Mouse (Mus musculus): ENCODE results near the gene Galnt14.
A peak's percentile ranks its signal among the peaks of the same experiment; 100 is the strongest.

Galnt14 gene

DNA sequence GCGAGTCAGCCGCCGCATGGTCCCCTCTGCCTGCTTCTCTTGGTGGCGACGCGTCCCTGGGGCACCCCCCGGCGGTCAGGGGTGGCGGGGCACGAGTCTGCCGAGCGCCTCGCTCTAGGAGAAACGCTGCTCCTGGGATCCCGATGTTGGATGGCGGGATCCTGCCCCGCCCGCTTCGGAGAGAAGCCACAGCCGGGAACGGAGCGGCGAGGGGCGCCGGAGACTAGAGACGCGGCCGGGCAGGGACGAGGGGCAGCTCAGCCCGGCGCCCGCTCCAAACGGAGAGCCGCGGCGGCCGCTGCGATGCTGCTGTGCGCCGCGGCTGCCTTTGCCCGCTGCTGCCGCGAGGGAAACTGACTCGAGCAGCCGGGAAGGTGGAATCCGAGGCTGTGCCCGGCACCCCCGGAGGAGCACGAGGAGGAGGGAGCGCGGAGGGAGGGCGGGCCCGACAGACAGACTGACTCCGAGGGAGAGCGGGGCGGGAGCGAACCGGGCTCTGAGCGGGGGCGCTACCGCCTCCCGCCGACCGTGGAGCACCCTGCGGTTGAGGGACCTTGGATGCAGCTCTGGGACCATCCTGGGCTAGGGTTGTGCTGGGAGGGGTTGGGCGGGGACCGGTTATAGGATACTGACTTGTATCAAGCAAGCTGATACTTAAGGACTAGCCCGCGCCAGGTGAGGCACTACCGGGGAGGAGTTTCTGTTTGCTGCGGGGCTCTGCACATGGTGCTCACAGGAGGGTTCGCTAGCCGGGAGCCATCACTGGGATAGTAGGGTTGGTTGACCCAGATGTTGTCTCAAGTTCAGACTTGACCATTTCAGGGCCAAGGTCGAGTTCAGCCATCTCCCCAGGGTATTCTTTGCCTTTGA, at the start of gene Galnt14:
Galnt14 (minus strand) TSS at position 412 of the 870 bp plus-strand sequence.
- DNase-seq (ENCODE audit: low spot score in 2 of 2), result peak; percentile 16 to 45

DNA sequence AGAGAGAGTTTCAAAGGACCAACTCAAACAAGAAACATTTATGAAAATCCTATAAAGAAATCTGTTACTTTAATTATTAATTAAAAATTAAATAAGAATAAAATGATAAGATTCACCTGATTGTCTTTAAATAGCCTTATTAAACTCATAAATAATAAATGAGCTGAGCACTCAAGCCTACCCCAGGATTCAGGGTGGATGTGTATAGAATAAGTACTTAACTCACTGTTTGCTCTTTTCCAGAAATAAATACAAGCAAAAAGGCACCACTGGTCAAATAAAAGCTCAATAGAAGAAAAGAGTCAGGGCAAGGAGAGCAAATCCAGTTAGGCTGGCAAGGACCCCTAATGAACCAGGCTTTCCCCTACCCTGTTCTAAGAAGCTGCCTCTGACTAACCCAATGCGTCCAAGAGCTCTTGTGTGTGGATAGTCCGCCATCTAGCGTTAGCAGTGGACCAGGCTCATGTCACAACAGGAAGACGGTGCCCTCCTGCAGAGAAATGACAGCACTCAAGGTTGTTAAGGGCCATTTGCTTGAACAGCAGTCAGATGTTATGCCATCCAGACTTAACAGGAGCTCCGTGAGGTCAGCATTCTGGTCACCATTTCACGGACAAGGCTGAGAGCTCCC, 33.5 kb upstream of the Galnt14 start:
- DNase-seq (ENCODE audit: low spot score in 2 of 2), result peak; percentile 59 to 64

DNA sequence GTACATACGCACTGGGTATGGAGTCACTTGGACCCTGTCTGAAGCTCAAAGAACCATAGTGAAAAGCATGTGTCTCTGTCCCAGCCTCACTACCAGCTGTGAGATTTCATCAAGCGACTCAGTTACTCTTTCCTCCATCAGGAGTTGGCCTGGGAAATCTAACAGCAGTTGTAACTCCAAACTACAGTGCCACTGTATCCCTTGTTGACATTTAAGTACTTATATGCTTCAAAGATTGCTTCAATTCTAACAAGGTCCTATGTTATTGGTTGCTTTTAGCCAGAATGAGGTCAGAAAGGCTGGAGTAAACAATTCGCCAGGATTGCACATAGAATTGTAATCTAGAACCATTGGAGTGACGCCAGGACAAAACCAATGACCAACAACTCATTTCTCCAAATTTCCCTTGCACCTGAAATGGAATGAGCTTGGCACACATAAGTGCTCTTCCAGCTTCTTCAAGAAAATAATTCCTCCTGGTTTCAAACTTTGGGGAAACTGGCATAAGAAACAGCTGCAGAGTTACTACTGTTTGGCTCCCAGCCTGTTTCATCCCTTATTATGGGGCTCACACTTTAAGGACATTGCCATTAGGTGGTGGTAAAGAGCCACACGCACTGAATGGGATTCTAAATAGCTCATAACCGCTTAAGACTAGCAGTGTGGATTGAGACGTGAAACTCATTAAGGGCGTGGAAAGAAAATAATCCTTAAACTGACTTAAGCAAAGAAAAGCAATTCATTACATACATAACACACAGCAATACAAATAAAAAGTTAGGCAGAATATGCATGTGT, 13.8 kb upstream of the Galnt14 start:
- no peak for DNase-seq (ENCODE audit: low spot score in 2 of 2)

DNA sequence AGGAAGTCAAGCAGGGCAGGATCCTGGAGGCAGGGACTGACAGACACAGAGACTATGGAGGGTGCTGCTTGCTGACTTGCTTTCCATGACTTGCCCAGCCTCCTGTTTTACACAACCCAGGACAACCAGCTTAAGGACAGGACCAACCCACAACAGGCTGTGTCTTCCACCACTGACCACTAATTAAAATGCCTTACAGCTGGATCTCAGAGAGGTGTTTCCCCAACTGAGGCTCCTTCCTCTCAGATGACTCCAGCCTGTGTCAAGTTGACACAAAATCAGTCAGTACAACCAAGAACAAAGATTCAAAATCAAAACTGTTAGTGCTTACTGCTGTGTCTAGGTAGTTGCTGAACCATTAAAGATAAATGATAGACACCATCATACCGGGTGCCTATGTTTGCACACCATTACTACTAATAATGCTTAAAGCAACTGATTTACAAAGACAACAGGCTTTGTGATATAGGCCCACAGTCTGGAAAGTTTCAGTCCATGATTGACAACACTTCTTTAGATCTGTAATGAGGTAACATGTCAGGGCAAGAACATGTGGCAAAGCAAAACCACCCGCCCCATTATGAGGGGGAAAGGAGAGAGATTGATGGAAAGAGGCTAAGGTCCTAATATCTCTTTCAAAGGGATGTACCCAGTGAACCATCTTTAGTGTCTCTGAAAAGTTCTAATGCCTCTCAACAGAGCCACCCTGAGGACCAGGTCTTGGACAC, 8.9 kb upstream of the Galnt14 start:
- no peak for DNase-seq (ENCODE audit: low spot score in 2 of 2)

DNA sequence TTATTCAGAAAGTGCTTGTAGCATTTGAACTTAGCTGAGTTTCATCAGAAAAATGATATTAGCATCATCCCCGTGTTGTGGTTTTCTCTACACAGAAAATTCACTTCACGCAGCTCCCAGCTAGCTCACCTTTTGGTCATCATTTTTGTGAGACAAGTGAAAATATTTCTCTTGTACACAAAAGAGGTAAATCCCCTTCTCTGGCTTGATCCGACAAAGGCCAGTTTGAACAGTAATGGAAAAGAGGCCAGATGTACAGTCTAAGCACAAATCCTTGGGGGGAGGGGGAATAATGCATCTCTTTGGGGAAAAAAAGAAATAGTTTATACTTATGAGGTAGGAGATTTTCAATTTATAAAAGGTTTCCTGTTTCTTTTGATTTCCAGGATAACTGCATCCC, 6.4 kb upstream of the Galnt14 start:
- no peak for DNase-seq (ENCODE audit: low spot score in 2 of 2)

DNA sequence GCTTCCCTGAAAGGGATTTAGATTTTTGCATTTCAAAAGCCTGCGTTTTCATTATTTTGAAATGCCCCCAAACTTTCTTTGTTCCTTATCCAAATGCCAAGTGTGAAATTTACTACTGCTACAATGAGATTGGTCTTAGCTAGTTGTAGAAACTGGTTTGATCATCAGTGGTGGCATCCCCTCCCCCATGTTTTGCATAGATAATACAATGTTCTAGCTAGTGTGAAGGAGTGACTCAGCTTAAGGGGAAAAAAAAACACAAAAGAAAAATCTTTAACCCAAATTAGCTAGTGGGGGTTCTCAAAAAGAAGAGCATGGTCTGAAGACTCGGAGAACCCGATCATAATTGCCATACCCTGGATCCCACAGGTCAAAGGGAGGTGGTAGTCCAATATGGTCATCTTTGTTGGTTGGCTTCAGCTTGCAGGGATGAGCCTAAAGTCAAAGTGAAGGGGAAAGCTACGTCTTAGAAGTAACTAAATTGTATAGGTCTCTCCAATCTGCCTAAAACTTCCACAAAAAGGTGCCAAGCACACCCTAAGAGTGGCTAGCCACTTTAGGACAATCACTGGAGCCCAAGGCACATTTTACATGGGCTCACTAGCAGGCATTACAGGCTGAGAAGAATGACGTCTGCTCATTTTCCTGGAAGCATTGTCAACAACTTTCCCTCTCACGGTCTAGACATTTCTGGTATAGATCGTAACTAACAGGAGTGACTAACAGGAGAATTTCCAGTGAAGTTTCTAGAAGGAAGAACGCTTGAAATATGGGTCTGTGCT, 4.4 kb upstream of the Galnt14 start:
- DNase-seq (ENCODE audit: low spot score in 2 of 2), result no peak

DNA sequence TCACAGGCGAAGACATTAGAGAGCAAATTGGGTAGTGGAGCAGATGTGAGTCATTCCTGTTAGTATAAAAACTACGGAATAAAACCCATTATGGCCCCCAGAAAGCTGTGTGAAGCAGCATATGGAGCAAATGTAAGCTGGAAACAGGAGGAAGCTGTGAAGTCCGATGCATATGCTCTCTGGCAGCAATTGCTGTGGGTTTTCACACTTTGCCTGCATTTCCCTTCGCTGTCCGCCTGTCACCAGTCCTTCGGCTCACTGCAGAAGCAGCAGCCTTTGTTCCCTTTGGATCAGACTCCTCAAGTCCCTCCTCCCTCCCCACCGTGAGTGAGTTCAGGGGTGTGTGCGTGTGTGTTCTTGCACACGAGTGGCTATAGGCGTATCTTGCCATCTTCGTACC, 3.1 kb upstream of the Galnt14 start:
- DNase-seq (ENCODE audit: low spot score in 2 of 2), result peak; percentile 62 to 79

DNA sequence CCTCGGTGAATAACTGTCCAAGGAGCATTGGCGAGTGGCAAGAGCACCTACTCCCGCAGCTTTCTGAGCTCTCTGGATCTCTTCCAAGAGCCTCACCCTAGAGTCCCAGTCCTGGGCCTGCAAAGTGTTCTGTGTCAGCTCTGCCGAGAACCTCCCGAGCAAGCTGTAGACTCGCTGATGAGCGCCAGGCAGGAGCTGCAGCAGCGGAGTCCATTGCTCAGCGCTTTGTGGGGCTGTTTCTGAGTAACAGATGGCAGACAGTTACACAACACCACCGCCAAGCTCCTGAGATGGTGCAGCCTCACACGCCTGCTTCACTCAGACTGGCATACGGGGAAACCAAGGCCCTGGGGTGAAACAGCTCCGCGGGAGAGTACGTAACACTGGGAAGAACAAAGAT, 1.7 kb upstream of the Galnt14 start:
- peak; percentile 69 to 80 for DNase-seq (ENCODE audit: low spot score in 2 of 2)

DNA sequence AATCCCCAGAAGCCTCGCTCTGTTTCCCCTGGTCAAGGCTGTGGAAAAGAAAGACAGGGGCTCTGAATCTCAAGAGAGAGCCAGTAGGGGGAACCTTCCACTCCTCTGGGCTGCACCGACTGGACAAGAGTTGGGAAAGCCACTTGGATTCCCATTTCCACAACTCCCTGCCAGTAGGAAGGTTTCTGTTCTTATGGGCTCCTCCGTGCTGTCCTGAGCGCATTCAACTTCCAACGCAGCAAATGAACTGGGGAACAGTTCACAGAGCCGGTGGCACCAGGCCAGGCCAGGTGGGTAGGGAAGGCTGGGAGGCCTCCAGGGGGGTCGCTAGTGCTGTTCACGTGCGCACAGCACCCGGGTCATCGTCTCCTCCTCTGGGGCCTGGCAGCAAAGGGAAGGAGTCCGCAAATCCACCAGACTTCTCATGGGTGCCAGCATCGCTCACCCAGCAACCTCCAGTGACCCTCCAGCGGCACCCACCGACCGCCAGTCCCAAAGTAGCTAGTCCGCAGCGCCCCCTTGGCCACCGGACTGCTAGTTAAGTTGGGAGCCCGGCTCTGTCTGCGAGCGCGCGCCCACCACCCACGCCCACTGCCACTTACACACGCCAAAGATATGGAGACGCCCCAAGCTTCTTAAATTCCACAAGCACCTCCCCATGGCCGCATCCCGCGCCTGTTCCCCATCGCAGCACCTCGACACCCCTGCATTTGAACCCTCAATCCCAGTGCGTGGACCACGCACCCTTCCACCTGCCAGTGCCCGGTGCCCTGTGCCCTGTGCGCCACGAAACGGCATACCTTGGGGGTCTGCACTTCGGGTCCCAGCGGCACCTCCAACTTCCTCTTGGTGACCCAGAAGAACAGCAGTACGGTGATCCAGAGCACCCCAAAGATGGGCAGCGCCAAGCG, 867 bp downstream of the Galnt14 start:
- DNase-seq (ENCODE audit: low spot score in 2 of 2), result peak; percentile 30 to 59

DNA sequence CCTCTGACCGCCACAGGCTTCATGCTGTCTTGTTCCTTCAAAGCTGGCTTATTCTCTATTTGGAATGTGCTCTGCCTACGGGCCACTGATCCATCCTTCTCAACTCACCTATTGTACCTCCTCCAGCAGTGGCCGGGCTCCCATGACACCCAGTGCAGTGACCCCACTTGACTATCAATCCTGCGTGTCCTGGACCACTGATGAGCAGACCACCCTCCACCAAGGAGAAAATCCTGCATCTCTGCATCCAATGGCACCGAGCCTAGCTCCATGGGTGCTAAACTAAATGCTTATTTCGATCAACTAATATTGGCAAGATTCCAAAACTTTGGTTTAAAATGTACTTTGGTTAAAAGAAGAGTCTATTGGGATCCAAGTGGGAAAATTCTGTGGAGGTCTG, 1.8 kb downstream of the Galnt14 start:
- DNase-seq (ENCODE audit: low spot score in 2 of 2), result no peak

DNA sequence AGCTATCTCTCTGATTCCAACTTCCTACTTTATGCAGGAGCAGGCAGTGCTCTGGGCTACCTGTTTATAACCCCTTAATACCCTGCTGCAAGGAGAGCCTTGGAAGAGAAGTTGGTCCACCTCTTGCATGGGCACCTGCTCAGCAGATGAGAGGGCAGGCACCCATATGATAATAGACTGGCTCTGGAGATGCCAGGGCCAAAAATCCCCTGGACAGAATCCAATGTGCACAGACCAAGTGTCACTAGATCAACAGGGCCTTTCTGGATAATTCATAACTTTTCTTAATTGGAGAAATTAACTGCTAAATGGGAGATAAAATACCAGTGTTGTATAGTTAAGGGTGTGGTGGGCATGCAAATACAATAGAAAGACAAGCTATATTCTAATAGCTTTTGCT, 6.7 kb downstream of the Galnt14 start:
- no peak for DNase-seq (ENCODE audit: low spot score in 2 of 2)

DNA sequence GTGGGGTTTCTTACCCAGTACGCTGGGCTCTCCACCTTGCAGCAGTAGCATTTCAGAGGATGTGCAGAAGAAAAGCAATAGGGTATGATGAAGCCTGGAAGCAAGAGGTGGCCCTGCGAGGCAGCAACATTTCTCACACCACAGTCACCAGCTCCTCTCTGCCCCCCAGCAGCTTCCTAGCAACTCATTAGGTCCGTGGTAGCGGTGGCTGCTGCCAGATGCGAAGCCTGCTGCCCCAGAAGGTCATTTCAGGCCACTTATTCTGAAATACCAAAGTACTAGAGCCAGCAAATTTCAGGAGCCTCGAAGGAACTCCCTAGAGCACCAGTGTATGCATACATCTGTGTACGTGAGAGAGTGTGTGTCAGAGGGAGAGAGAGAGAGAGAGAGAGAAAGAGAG, 9.2 kb downstream of the Galnt14 start:
- no peak for DNase-seq (ENCODE audit: low spot score in 2 of 2)

DNA sequence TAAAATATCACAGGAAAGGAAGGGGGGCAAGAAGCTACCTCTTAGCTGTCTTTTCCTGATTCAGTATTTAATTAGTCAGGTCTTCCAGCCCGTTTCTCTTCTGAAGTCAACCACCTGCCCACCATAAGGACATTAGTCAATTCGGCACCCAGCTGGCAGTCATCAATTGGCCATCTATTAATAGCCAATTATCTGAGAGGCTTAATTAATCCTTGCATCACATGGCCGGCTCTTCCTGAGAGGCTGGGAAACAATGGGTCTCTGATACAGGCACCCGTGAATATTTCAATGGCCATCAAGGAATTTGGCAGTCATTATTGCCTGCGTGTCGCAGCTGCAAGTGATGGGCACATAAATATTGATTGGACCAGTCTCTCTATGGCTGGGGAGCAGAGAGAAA, 10.4 kb downstream of the Galnt14 start:
- no peak for DNase-seq (ENCODE audit: low spot score in 2 of 2)

DNA sequence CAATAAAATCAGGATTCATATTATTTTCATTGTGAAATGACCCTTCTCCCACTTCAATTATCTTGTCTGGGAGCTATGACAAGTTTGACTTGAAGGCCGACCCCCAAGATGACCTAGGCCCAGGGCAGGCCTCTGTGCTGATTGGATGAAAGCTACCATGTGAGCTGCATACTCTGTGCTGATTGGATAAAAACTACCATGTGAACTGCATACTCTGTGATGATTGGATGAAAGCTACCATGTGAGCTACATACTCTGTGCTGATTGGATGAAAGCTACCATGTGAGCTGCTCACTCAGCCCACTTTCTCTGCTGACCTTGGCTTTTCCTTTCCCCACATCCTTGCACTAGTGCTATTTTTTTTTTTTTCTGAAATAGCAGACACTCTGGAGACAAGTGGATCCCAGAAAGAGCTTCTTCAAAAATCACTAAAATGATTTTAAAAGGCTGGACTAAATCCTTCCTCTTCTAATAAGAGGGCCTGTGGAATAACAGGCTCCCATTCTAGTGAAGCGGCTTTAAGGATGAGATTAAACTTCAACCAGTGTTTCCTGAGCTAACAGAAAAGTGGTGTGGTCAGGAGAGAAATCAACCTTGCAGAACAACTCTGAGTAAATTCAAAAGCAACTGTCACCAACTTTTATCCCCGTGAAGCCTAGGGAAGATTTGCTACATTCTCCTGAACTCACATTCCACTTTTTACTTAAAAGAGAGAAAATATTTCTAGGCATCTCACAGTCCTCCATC, 15.9 kb downstream of the Galnt14 start:
- no peak for DNase-seq (ENCODE audit: low spot score in 2 of 2)

DNA sequence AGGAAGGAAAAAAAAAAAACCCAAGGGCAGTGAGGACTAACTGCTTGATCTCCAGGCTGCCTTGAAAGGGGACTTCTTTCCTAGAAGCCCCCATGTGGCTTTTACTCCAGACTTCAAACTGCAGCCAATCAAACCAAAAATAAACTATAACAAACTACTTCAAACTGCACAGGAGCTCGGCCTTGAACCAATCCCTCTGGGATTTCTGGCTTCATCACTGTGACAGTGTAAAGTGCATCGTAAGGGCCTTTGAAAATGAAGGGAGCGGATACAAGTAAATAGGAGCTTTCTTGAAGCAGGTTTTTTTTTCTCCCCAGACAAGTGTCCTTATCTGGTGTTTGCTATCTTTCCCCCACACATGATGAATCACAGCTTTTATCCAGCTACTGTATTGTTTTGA, 22.0 kb downstream of the Galnt14 start:
- DNase-seq (ENCODE audit: low spot score in 2 of 2), result no peak

DNA sequence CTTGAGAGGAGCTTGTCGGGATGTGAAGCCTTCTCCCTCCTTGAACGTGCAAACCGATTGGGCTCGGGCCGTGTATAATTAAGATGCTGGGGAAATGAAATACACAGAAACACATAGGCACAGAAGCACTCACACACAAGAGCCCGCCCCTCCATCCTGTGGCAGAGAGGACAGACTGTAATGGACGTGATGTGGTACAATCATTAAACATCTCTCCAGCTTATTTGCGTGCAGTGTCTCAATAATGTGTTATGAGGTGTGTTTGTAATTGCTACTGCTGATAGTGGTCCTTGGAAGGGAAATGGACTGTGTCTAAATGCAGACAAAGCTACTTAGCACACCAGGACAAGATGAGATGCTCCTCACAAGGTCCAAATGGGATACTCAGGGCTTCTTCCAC, 24.0 kb downstream of the Galnt14 start:
- no peak for DNase-seq (ENCODE audit: low spot score in 2 of 2)

DNA sequence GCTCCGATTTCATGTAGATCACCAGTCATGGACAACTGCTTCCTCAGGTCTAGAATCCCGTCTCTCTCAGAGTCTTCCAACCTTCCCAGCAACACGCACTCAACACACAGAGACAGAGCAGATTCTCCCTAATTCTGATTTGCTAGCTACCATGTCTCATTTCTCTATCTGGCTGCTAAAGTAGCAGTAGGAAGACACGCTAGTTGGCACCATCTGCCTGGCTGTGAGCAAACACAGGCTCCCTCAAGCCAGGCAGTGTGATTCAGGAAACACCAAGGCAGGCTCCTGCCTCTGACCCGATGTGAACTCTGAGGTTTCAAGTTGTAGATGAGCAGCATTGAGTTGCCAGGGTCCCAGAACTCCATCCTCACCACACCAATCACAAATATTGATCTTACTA, 25.5 kb downstream of the Galnt14 start:
- peak in 1 of 2 experiments; percentile 7 for DNase-seq (ENCODE audit: low spot score in 2 of 2)

DNA sequence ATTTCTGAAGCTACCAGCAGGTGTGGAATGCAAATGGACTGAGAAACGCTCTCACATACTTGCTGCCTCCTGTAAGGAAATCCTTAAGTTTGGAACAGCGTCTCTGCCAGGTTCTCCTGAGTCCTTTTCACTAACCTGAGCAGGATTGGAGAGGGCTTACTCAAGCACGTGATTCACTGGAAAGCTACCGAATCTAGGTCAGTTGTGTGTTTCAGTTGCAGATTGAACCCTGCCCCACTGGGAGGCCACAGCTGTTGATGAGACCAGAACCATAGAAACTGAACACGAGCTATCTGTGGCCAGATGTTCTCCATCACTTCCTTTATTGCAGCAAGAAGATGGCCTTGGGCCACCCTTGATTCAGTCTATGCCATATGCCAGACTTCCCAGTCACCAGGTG, 38.3 kb downstream of the Galnt14 start:
- no peak for DNase-seq (ENCODE audit: low spot score in 2 of 2)

DNA sequence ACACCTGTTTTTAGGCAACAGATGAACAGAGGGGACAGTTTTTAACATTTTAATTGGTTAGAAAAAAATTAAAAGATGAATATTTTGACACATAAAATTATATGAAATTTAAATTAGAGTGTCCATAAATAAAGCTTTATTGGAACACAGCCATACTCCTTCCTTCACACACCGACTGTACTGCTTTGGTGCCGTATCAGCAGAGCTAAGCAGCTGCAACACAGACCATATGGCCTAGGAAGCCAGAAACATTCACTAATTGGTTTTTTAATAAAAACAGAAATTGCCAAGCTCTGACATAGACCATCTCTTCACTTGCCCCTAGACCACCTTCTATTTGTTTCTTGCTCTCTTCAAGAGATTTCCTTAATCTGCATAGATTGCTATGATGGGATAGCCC, 40.2 kb downstream of the Galnt14 start:
- no peak for DNase-seq (ENCODE audit: low spot score in 2 of 2)

Data from right cerebral cortex, postnatal 36 days (tissue).